Mouse (Mus musculus): ENCODE measurements around the gene Ncoa3. TPM values are rescaled to one million over a fixed set of nuclear protein-coding genes. Genes with fewer than 3 reads are reported as not detected.

The Ncoa3 gene
- polyA plus RNA-seq, 1 experiment from 2014 or later, result 14.6 TPM

GRCm38 (mm10) chr2:165949719-165950118 lies 42.7 kb upstream of the Ncoa3 start:
- peaks cover 3% of the 10 kb centered on the region; the same call in 1 of the 2 replicates for H3K4me1 ChIP-seq (replicated peaks; ENCODE audit: insufficient read depth, low read length)
- H3K36me3 ChIP-seq (ENCODE audit: insufficient read depth, low read length), result no peaks in the 10 kb centered on the region
- no peak overlapping the region for H3K4me2 ChIP-seq (ENCODE audit: low read length)
- no peaks in the 10 kb centered on the region for H3K9me3 ChIP-seq (replicated peaks; ENCODE audit: low read length)
- no peak for TF ChIP-seq CTCF (IDR thresholded peaks at IDR 0.05; ENCODE audit: low read depth)
- 51% methylated on average over 3 of the region's 3 CpGs for WGBS
- no peak for DNase-seq (ENCODE audit: low spot score)
- no peak for ATAC-seq (replicated peaks; ENCODE audit: low FRiP score, low read depth)
- H3K27ac ChIP-seq, result no peak overlapping the region
- no peak overlapping the region for H3K4me3 ChIP-seq (replicated peaks; ENCODE audit: low read depth, low read length)
- no peaks in the 10 kb centered on the region for H3K27me3 ChIP-seq (ENCODE audit: insufficient read depth, low read length)
- H3K9ac ChIP-seq (ENCODE audit: low read depth, low read length), result no peak overlapping the region

- DNase-seq (ENCODE audit: low spot score), result no peak
- 73% methylated on average over 12 of the region's 12 CpGs for WGBS
- Histone ChIP-seq H3K9ac (ENCODE audit: low read depth, low read length) (no peak overlapping the region), H3K4me1 (replicated peaks; ENCODE audit: insufficient read depth, low read length) (peaks cover 5% of the 10 kb centered on the region; the same call in 1 of the 2 replicates), H3K36me3 (ENCODE audit: insufficient read depth, low read length) (no peaks in the 10 kb centered on the region), H3K4me2 (ENCODE audit: low read length) (no peak overlapping the region), H3K4me3 (replicated peaks; ENCODE audit: low read depth, low read length) (no peak overlapping the region), H3K27me3 (ENCODE audit: insufficient read depth, low read length) (no peaks in the 10 kb centered on the region), H3K27ac (no peak overlapping the region), H3K9me3 (replicated peaks; ENCODE audit: low read length) (no peaks in the 10 kb centered on the region)
- ATAC-seq (replicated peaks; ENCODE audit: low FRiP score, low read depth), result no peak
- TF ChIP-seq CTCF (IDR thresholded peaks at IDR 0.05; ENCODE audit: low read depth), result no peak
Observed at GRCm38 (mm10) chr2:165951432-165952068, 40.9 kb upstream of the Ncoa3 start.

- Histone ChIP-seq H3K27me3 (ENCODE audit: insufficient read depth, low read length) (no peaks in the 10 kb centered on the region), H3K9me3 (replicated peaks; ENCODE audit: low read length) (no peaks in the 10 kb centered on the region), H3K4me3 (replicated peaks; ENCODE audit: low read depth, low read length) (no peak overlapping the region), H3K9ac (ENCODE audit: low read depth, low read length) (no peak overlapping the region), H3K27ac (peak overlapping the region; percentile 73), H3K36me3 (ENCODE audit: insufficient read depth, low read length) (no peaks in the 10 kb centered on the region), H3K4me2 (ENCODE audit: low read length) (peak overlapping the region; percentile 23; the same call in 1 of the 2 replicates), H3K4me1 (replicated peaks; ENCODE audit: insufficient read depth, low read length) (peaks cover 5% of the 10 kb centered on the region; the same call in 1 of the 2 replicates)
- no peak for TF ChIP-seq CTCF (IDR thresholded peaks at IDR 0.05; ENCODE audit: low read depth)
- 0 out of 2 replicates have a peak, but pooled peaks have one; percentile 33 for ATAC-seq (replicated peaks; ENCODE audit: low FRiP score, low read depth)
- DNase-seq (ENCODE audit: low spot score), result peak; percentile 80
- 27% methylated on average over 20 of the region's 20 CpGs for WGBS
Observed at GRCm38 (mm10) chr2:165954872-165955271, 37.6 kb upstream of the Ncoa3 start.

GRCm38 (mm10) chr2:165955386-165955785 lies 37.0 kb upstream of the Ncoa3 start:
- ATAC-seq (replicated peaks; ENCODE audit: low FRiP score, low read depth) (no peak), DNase-seq (ENCODE audit: low spot score) (no peak)
- Histone ChIP-seq H3K9ac (ENCODE audit: low read depth, low read length) (no peak overlapping the region), H3K27ac (peak overlapping the region; percentile 73), H3K9me3 (replicated peaks; ENCODE audit: low read length) (no peaks in the 10 kb centered on the region), H3K4me1 (replicated peaks; ENCODE audit: insufficient read depth, low read length) (peaks cover 5% of the 10 kb centered on the region; the same call in 1 of the 2 replicates), H3K36me3 (ENCODE audit: insufficient read depth, low read length) (no peaks in the 10 kb centered on the region), H3K4me3 (replicated peaks; ENCODE audit: low read depth, low read length) (no peak overlapping the region), H3K4me2 (ENCODE audit: low read length) (no peak overlapping the region), H3K27me3 (ENCODE audit: insufficient read depth, low read length) (no peaks in the 10 kb centered on the region)
- TF ChIP-seq CTCF (IDR thresholded peaks at IDR 0.05; ENCODE audit: low read depth), result no peak
- WGBS, result 75% methylated on average over 8 of the region's 8 CpGs

- WGBS, result 71% methylated on average over 7 of the region's 7 CpGs
- peaks cover 5% of the 10 kb centered on the region; the same call in 1 of the 2 replicates for H3K4me1 ChIP-seq (replicated peaks; ENCODE audit: insufficient read depth, low read length)
Observed at GRCm38 (mm10) chr2:165956096-165956740, 36.2 kb upstream of the Ncoa3 start.

GRCm38 (mm10) chr2:165957257-165957828 lies 35.1 kb upstream of the Ncoa3 start:
- DNase-seq (ENCODE audit: low spot score), result no peak
- Histone ChIP-seq H3K36me3 (ENCODE audit: insufficient read depth, low read length) (no peaks in the 10 kb centered on the region), H3K27me3 (ENCODE audit: insufficient read depth, low read length) (no peaks in the 10 kb centered on the region), H3K9ac (ENCODE audit: low read depth, low read length) (no peak overlapping the region), H3K4me1 (replicated peaks; ENCODE audit: insufficient read depth, low read length) (peaks cover 5% of the 10 kb centered on the region; the same call in 1 of the 2 replicates), H3K9me3 (replicated peaks; ENCODE audit: low read length) (no peaks in the 10 kb centered on the region), H3K4me3 (replicated peaks; ENCODE audit: low read depth, low read length) (no peak overlapping the region), H3K27ac (no peak overlapping the region), H3K4me2 (ENCODE audit: low read length) (no peak overlapping the region)
- TF ChIP-seq CTCF (IDR thresholded peaks at IDR 0.05; ENCODE audit: low read depth), result no peak
- WGBS, result 63% methylated on average over 9 of the region's 9 CpGs
- ATAC-seq (replicated peaks; ENCODE audit: low FRiP score, low read depth), result no peak

More at GRCm38 (mm10) chr2:165956096-165956740, 36.2 kb upstream of the Ncoa3 start:
- Histone ChIP-seq H3K4me2 (ENCODE audit: low read length) (no peak overlapping the region), H3K27me3 (ENCODE audit: insufficient read depth, low read length) (no peaks in the 10 kb centered on the region), H3K9ac (ENCODE audit: low read depth, low read length) (no peak overlapping the region), H3K4me3 (replicated peaks; ENCODE audit: low read depth, low read length) (no peak overlapping the region), H3K9me3 (replicated peaks; ENCODE audit: low read length) (no peaks in the 10 kb centered on the region), H3K27ac (no peak overlapping the region), H3K36me3 (ENCODE audit: insufficient read depth, low read length) (no peaks in the 10 kb centered on the region)
- DNase-seq (ENCODE audit: low spot score) (no peak), ATAC-seq (replicated peaks; ENCODE audit: low FRiP score, low read depth) (no peak)
- TF ChIP-seq CTCF (IDR thresholded peaks at IDR 0.05; ENCODE audit: low read depth), result no peak

Data from kidney, postnatal 0 days (tissue).